Mouse (Mus musculus) spleen, adult 2 months (tissue): Measurements from ENCODE around the gene Pold4. TPM values are rescaled to one million over a fixed set of nuclear protein-coding genes. Genes with fewer than 3 reads are reported as not detected.
A peak's percentile ranks its signal among the peaks of the same experiment; 100 is the strongest.

Experiments
- DNase-seq, 2 experiments: peaks; one replicate each; pipeline versions ENCODE4 v3.0.0 to v3.0.0-alpha.2; 2012 to 2021; ENCODE audit warnings: low spot score in 2 of 2, low read depth in 1 of 2
- H3K27ac ChIP-seq: fragments of 200-500 bp; 2 replicates; pipeline ENCODE4 v1.5.1; 2012; ENCODE audit warnings: low read length, inconsistent platforms; ENCODE audit not compliant: insufficient read depth
- H3K27me3 ChIP-seq: fragments of 200-500 bp; 2 replicates; pipeline ENCODE4 v1.6.1; 2012; ENCODE audit warnings: mild to moderate bottlenecking, moderate library complexity, low read length, inconsistent platforms; ENCODE audit not compliant: control insufficient read depth, insufficient read depth
- H3K36me3 ChIP-seq: fragments of 200-500 bp; 2 replicates; pipeline ENCODE4 v1.6.1; 2012; ENCODE audit warnings: mild to moderate bottlenecking, low read length, inconsistent platforms; ENCODE audit not compliant: control insufficient read depth, insufficient read depth
- H3K4me1 ChIP-seq: fragments of 200-500 bp; 2 replicates; pipeline ENCODE4 v1.6.1; 2011; ENCODE audit warnings: inconsistent platforms; ENCODE audit not compliant: control insufficient read depth, insufficient read depth, insufficient read length
- H3K4me3 ChIP-seq: fragments of 200-500 bp; 2 replicates; pipeline ENCODE4 v1.5.1; 2011; ENCODE audit warnings: mild to moderate bottlenecking, inconsistent platforms; ENCODE audit not compliant: insufficient read depth, insufficient read length; ENCODE audit errors: extremely low read depth
- CTCF ChIP-seq: fragments of 200-500 bp; IDR thresholded peaks from 2 replicates; pipeline ENCODE4 v1.5.1; 2011; ENCODE audit warnings: mild to moderate bottlenecking, inconsistent platforms; ENCODE audit not compliant: insufficient read depth, insufficient read length, insufficient replicate concordance; ENCODE audit errors: extremely low read depth
- POLR2A ChIP-seq: fragments of 200-500 bp; IDR thresholded peaks from 2 replicates; pipeline ENCODE4 v1.6.1; 2011; ENCODE audit warnings: low read depth, low read length, inconsistent platforms
- WGBS: fragments of 180-500 bp; shearing (Covaris S2); methylation state at CpG from one replicate; pipeline ENCODE4 v1.1.7; 2018; 5-methylcytosine and 5-hydroxymethylcytosine counted together
- polyA plus RNA-seq: library from polyadenylated mRNA; depleted of rRNA; stranded (reverse); fragments of >200 nt; gene quantifications from 2 replicates; pipeline ENCODE4 v1.2.3, GENCODE M21; 2012

Pold4 gene
- polyA plus RNA-seq, 1 experiment = 233 TPM

DNA sequence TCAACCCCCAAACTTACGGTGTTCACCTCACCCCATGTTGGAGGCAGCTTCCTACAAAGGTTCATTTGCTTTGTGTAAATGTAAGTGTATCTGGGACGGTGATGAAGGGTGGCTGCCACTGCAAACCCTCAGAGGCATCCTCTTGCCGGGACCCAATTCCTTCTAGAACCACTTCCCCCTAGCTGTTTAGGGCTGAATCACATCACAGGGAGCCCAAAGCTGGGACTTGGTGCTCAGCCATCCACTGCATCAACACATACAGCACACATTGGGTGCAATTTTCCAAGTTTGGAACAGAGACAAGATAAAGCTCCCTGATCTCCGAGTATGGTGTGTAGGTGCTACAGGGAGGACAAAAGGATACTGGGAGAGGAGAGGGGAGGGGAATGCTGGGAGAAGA lies 26.8 kb upstream of the Pold4 start:
- Histone ChIP-seq H3K27me3 (no peaks in the 10 kb centered on the region), H3K36me3 (no peaks in the 10 kb centered on the region; the same call in 1 of the 2 replicates), H3K4me1 (peaks cover 38% of the 10 kb centered on the region), H3K27ac (peak overlapping the region; percentile 88), H3K4me3 (peak overlapping the region; percentile 27; the same call in 1 of the 2 replicates)
- TF ChIP-seq CTCF = no peak
- no peak for TF ChIP-seq POLR2A
- DNase-seq = no peak
- 55% methylated on average over 4 of the region's 4 CpGs for WGBS

DNA sequence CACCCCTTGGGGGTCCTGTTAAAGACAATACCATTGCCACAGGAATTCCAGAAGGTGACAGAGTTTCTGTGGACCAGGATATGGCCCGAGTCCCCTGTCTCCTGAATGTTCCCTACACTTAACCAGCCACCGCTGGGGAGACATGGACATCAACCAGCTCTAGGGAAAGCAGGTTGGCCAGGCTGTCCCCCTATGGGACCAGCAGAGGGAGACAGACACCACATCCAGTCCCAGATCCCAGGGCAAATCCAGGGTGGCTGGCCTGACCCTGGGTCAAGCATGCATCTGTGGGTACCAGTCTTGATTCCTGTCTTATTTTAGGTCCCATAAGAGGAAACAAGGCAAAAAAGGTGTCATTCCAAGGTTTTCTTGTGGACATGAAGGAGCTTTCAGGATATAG lies 24.7 kb upstream of the Pold4 start:
- Histone ChIP-seq H3K4me1 (peaks cover 25% of the 10 kb centered on the region), H3K27me3 (no peaks in the 10 kb centered on the region), H3K27ac (no peak overlapping the region), H3K4me3 (no peak overlapping the region), H3K36me3 (no peaks in the 10 kb centered on the region)
- WGBS = 7% methylated on average over 2 of the region's 2 CpGs
- peak; percentile 97 for TF ChIP-seq CTCF
- no peak for TF ChIP-seq POLR2A
- DNase-seq = peak in 1 of 2 experiments; percentile 62

DNA sequence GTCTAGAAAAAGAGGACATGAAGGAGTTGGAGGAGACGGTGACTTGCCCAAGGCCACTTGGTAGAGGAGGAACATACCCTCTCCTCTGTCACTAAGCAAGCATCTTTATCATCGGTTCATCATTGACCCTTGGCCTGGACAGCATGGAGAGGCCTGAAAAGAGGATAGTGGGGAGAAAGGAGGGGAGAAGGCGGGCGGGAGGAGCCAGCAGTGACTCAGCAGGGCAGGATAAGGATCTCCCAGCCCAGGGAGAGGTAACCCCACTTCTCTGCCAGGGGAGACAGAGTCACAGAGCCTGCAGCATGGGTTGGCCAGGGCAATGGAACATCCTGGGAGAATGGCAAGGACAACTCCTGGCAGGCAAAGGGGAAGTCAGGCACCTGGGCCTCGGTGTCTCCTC lies 23.1 kb upstream of the Pold4 start:
- H3K4me3 ChIP-seq = no peak overlapping the region
- H3K4me1 ChIP-seq = peaks cover 23% of the 10 kb centered on the region
- no peaks in the 10 kb centered on the region for H3K27me3 ChIP-seq
- no peaks in the 10 kb centered on the region for H3K36me3 ChIP-seq
- TF ChIP-seq POLR2A (no peak), CTCF (no peak)
- 81% methylated on average over 5 of the region's 5 CpGs for WGBS
- DNase-seq = no peak
- H3K27ac ChIP-seq = 0 out of 2 replicates have a peak overlapping the region, but pooled peaks have one; percentile 4

DNA sequence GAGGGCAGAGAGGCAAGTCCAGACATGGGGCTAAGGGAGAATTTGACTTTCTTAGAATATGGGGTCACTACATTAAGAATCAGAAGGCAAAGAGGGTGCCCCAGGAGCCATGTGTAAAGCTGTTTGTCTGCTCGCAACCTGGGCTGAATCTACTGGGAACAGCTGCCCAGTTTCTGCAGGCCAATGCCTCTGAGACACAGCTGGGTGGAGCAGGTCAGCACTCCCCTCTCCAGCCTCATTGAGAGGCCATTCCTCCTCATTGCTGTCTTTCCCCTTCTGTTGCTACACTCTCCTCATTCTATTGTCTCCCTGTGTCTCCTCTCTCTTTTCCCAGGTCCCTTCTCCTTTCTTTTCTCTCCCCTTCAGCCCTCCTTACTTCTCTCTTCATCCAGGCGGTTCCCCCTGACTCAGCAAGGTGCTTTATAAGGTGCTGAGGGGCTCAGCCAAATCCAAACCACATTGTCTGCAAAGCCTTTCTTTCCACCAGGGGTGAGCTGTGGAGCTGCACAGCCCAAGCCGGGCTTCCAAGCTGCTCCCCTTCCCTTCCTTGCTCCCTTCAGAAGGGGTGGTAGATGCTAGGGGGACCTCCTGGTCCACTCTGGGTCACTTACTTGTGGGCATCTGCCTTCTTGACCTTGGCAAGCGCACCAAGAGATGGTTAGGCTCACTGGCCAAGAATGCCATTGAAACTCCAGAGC lies 19.7 kb upstream of the Pold4 start:
- H3K27me3 ChIP-seq = no peaks in the 10 kb centered on the region

DNA sequence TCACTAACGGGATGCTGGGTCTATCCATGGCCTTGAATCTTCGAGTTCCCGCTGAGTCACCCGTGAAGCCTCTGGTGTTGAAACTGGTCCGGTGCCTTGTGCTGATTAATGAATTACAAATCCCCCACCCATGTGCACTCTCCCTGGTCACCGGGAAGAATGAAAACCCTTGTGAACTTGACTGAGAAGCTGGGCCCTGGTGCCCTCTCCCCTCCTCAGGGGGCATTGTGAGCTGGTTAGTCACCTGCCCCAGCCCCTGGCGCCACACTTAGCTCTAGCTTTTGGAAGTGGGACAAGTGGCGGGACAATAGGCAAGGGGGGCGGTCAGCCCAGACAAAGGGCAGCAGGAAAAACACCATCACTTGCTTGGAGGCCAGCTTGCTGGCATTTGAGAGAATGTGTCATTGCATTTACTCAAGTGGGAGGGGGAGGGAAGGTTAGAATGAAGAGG lies 18.1 kb upstream of the Pold4 start:
- no peaks in the 10 kb centered on the region for H3K27me3 ChIP-seq
- peaks cover 46% of the 10 kb centered on the region for H3K4me1 ChIP-seq
- peak overlapping the region; percentile 42; the same call in 1 of the 2 replicates for H3K4me3 ChIP-seq
- 17% methylated on average over 9 of the region's 9 CpGs for WGBS
- TF ChIP-seq CTCF (no peak), POLR2A (no peak)
- peaks cover 2% of the 10 kb centered on the region; the same call in 1 of the 2 replicates for H3K36me3 ChIP-seq
- H3K27ac ChIP-seq = peak overlapping the region; percentile 78
- DNase-seq = no peak

More for the DNA sequence above, 19.7 kb upstream of the Pold4 start:
- TF ChIP-seq CTCF = no peak
- no peak for TF ChIP-seq POLR2A
- no peak for DNase-seq
- no peak overlapping the region for H3K4me3 ChIP-seq
- 85% methylated on average over 4 of the region's 4 CpGs for WGBS
- H3K4me1 ChIP-seq = peaks cover 32% of the 10 kb centered on the region
- peaks cover 2% of the 10 kb centered on the region; the same call in 1 of the 2 replicates for H3K36me3 ChIP-seq
- H3K27ac ChIP-seq = no peak overlapping the region

DNA sequence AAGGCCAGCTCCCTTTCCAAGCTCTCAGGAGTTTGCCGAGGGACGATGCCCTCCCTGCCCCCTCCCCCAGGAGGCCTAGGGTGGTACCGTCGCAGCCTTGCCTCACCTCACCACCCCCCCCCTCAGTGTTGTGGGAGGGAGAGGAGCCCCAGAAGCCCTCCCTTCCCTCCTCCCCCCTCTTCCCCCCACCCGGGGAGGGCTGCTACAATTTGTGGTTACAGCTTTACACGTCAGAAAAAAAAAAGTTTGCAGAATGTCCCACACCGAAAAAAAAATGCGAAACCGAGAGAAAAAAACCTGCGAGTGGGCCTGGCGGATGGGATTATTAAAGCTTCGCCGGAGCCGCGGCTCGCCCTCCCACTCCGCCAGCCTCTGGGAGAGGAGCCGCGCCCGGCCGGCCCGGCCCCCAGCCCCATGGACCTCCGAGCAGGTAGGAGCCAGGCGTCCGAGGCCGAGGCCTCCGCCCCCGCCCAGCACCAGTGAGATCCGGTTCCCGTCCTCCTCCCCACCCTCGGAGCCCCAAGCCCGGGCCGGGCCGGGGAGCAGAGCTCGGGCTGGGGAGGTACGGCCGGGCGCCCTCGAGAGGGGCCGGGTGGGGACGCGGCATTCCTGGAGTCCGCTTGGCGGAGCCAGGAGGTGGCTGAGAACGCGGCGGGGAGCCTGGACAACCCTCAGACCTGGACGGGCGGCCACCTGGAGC lies 17.5 kb upstream of the Pold4 start, which contains the start of the genes Clcf1 and AC109138.7:
Gene Clcf1, plus strand, starts transcription at position 168 of the 700 bp plus-strand sequence.
Gene AC109138.7, plus strand, starts transcription at position 287 of the 700 bp plus-strand sequence.
- under 1% methylated on average over 49 of the region's 49 CpGs for WGBS
- peaks cover 44% of the 10 kb centered on the region for H3K4me1 ChIP-seq
- H3K27me3 ChIP-seq = no peaks in the 10 kb centered on the region
- peak within 1 kb of the TSS; percentile 88 for H3K4me3 ChIP-seq
- peak; percentile 77 to 88 for DNase-seq
- TF ChIP-seq POLR2A = no peak
- 0 out of 2 replicates have a peak, but pooled peaks have one; percentile 8 for TF ChIP-seq CTCF
- peaks cover 2% of the 10 kb centered on the region; the same call in 1 of the 2 replicates for H3K36me3 ChIP-seq
- H3K27ac ChIP-seq = peak within 1 kb of the TSS; percentile 98
